Mouse (Mus musculus) adrenal gland, postnatal 25 days (tissue): ENCODE data around the gene Itgae. TPM values are rescaled to one million over a fixed set of nuclear protein-coding genes. Genes with fewer than 3 reads are reported as not detected.

Experiments
- DNase-seq: peaks from one replicate; pipeline ENCODE4 v3.0.0; 2021; ENCODE audit warnings: mixed read lengths
- total RNA-seq: library from RNA; stranded (reverse); gene quantifications from 2 replicates; pipeline ENCODE4 v1.2.3, GENCODE M21; 2021

Gene Itgae
- total RNA-seq, 1 experiment from 2014 or later = 0.30 TPM

- DNase-seq = no peak
Measured at GRCm38 (mm10) chr11:73148209-73148608, 57.8 kb downstream of the Itgae start.

DNA sequence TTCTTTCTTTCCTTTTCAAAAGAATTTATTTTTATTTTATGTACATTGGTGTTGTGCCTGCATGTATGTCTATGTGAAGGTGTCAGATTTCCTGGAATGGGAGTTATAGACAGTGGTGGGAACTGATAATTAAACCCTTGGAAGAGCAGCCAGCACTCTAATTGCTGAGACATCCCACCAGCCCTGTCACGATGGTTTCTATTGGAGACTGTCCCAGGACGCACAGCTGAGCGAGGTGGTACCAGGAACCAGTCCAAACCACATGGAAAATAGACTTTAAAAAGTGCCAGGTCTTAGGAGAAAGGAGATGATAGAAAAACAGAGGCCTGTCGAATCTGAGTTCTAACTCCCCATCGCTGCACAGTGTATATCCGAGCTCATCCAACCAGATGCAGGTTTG, 64.7 kb downstream of the Itgae start:
- no peak for DNase-seq

GRCm38 (mm10) chr11:73159957-73160810, 69.8 kb downstream of the Itgae start, which contains the start of gene P2rx5:
P2rx5 (plus strand) TSS chr11:73160421.
- DNase-seq = peak; percentile 70

GRCm38 (mm10) chr11:73160811-73161200, 70.4 kb downstream of the Itgae start:
- DNase-seq = peak; percentile 43

DNA sequence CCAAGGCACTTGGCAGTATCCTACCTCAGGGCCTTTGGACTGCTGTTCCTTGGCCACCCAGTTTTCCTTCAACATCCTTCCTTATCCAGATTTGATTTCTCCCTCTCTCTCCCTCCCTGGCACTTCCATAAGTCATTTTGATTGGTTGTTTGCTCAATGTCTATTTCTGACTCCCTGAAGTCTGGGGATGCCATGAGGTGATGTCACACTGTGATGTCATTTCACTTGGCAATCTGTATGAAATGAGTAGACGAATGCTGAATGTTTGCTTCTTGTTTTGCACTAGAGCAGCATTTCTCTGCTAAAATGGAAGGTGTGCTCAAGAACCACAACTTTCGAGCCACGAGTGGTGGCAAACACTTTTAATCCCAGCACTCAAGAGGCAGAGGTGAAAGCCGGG, 71.2 kb downstream of the Itgae start:
- no peak for DNase-seq

- no peak for DNase-seq
Measured at GRCm38 (mm10) chr11:73162284-73162683, 71.9 kb downstream of the Itgae start.

DNA sequence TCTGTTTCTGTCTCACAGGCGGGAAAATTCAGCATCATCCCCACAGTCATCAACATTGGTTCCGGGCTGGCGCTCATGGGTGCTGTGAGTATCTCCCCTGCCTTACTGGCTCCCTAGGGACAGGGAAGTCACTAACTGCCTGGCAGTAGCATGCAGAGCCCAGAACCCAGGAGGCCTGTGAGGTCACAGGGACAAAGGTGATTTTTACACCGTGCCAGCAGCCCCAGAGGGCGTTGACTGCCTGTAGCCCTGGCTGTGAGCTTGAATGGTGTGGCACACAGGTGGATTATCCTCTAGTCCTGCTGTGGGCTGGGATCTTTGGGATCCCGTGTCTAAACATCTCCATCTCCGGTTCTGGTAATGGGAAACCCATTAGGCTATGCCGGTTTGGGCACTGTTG, 77.7 kb downstream of the Itgae start:
- no peak for DNase-seq

GRCm38 (mm10) chr11:73168576-73168975, 78.2 kb downstream of the Itgae start:
- DNase-seq = no peak

DNA sequence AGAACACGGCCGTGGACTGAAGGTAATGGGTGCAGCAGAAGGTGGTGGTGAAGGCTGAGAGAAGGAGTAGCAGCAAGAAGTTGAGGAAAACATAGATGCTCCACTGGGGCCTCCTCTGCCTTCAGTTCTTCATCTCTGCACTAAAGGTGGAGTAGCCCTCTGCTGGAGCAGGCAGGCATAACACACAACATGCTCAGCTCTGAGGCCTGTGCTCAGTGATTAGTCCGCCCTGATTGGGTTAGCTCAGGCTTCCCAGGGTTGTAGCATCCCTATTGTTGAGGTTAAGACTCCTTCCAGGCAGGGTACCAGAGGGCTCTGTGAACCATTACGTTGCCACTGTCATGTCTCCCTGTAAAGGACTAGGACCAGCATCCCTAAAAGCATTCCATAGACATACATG, 78.8 kb downstream of the Itgae start:
- peak; percentile 65 for DNase-seq

GRCm38 (mm10) chr11:73172186-73172585, 81.8 kb downstream of the Itgae start:
- peak; percentile 29 for DNase-seq

- DNase-seq = no peak
Measured at GRCm38 (mm10) chr11:73175612-73176011, 85.2 kb downstream of the Itgae start.

DNA sequence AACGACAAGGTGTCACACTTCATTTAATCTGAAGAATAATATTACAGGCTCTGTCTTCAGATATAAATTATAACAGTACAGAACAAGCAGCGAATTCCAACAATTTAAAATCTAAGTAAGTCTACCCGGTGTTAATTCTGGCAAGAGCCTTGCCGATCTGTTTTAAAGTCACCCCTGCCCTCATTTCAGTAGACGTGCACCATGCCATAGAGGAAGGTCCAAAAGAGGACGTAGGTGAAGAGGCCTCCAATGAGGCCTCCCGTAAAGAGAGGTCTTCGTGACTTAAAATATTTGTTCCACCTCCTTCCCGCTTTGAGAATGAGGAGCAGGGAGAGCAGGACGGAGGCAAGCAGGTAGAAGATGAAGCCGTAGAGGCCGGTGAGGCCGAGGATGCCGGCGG, 85.8 kb downstream of the Itgae start:
- DNase-seq = no peak

- DNase-seq = peak; percentile 97
Measured at GRCm38 (mm10) chr11:73176608-73177508, 86.5 kb downstream of the Itgae start, which contains the start of the genes Emc6 and Tax1bp3. Emc6 (minus strand) TSS chr11:73177037. Tax1bp3 (plus strand) TSS chr11:73177083.

- peak; percentile 84 for DNase-seq
Measured at GRCm38 (mm10) chr11:73177509-73177875, 87.1 kb downstream of the Itgae start.

DNA sequence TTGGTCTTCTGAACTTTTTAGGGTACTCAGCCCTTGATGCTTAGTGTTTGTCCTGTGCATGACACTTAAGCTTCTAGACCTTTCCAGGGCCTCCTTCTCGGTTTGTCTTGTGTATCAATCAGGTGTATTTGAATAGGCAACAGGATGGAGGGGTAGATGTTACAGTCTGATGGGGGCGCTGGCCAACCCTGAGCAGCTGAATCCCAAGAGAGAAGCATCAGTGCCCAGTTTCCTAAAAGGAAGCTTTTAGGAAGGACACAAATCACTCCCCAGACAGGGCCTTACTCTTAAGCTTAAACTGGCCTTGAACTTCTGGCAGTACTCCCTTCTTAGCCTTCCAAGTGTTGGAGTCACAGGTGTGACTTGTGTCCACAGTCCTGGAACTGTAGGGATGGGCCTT, 87.5 kb downstream of the Itgae start:
- DNase-seq = no peak

DNA sequence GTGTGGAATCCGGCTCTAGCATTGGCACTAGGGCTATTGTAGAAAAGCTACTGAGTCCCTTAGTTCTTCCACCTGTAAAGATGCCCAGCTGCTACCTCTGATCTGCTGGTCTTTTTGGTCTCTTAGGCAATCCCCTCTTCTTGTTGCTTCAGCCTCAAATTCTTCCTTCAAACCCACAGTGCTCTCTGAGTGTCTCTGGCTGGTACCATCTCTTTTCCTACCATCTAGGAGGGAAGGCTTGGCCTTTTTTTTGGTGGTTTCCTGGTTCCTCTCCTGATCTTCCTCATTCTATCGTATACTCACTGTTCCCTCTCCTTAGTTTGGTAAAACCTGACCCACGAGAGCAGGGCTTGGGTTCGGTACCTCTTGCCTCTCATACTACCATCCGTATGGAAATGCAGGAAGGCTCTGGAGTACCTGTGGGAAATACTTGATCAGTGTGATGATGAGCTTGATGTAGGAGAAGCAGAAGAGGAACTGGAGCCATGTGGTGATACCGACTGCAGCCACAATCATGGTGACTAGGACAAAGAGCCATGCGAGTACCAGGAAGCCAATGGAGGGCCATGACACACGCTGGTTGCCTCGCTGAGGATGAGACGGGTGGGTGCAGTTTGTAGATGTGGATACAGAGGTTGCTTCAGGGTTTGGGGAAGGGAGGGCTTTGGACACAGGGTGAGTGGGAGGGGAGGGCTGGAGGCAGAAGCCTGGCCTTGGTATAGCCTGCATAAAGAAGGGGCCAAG, 95.7 kb downstream of the Itgae start:
- no peak for DNase-seq

- no peak for DNase-seq
Measured at GRCm38 (mm10) chr11:73187231-73187630, 96.8 kb downstream of the Itgae start.

- DNase-seq = peak; percentile 20
Measured at GRCm38 (mm10) chr11:73193047-73193446, 102.7 kb downstream of the Itgae start.

- no peak for DNase-seq
Measured at GRCm38 (mm10) chr11:73194444-73194843, 104.1 kb downstream of the Itgae start.
